Mouse (Mus musculus) neural tube, embryonic 11.5 days (tissue): ENCODE measurements at regions not wholly inside any gene's neighbourhood (a gene's known extent, or its start where the extent isn't known, plus 50 kb on each side); places are given as distances from the start of the nearest gene placed in this dataset.

ENCODE experiments used
- ATAC-seq: fragments of 200-750 bp; cut with Nextera tagmentation; 2 replicates; pipeline ENCODE4 v1.8.0; 2017; ENCODE audit warnings: moderate number of reproducible peaks, mild to moderate bottlenecking, moderate TSS enrichment, moderate library complexity; ENCODE audit not compliant: insufficient read depth, low FRiP score, low TSS enrichment
- DNase-seq: peaks from one replicate; pipeline ENCODE4 v3.0.0-alpha.2; 2015; ENCODE audit warnings: low spot score
- H3K27ac ChIP-seq: fragments of 300-500 bp; sonication (generic); 2 replicates; pipeline ENCODE4 v1.5.1; 2014; ENCODE audit warnings: low read depth, mild to moderate bottlenecking, low read length
- H3K27me3 ChIP-seq: fragments of 300-500 bp; sonication (generic); 2 replicates; pipeline ENCODE4 v1.6.1; 2014; ENCODE audit warnings: mild to moderate bottlenecking, low read length, mixed read lengths; ENCODE audit not compliant: control insufficient read depth, insufficient read depth
- H3K36me3 ChIP-seq: fragments of 300-500 bp; sonication (generic); 2 replicates; pipeline ENCODE4 v1.6.1; 2014; ENCODE audit warnings: mild to moderate bottlenecking, low read length, moderate library complexity, mixed read lengths; ENCODE audit not compliant: control insufficient read depth, insufficient read depth
- H3K4me1 ChIP-seq: fragments of 300-500 bp; sonication (generic); 2 replicates; pipeline ENCODE4 v1.6.1; 2014; ENCODE audit warnings: low read length, mixed read lengths; ENCODE audit not compliant: control insufficient read depth, insufficient read depth
- H3K4me2 ChIP-seq: fragments of 300-500 bp; sonication (generic); 2 replicates; pipeline ENCODE4 v1.6.1; 2014; ENCODE audit warnings: low read depth, mild to moderate bottlenecking, moderate library complexity
- H3K4me3 ChIP-seq: fragments of 300-500 bp; sonication (generic); 2 replicates; pipeline ENCODE4 v1.5.1; 2014; ENCODE audit warnings: low read depth, low read length
- H3K9ac ChIP-seq: fragments of 300-500 bp; sonication (generic); 2 replicates; pipeline ENCODE4 v1.6.1; 2014; ENCODE audit warnings: mild to moderate bottlenecking, low read length
- H3K9me3 ChIP-seq: fragments of 300-500 bp; sonication (generic); 2 replicates; pipeline ENCODE4 v1.6.1; 2016; ENCODE audit warnings: low read length; ENCODE audit not compliant: control insufficient read depth
- WGBS: fragments of 180-500 bp; shearing (Covaris S2); extraction: QIAGEN DNeasy Blood & Tissue Kit; methylation state at CpG from one replicate; pipeline ENCODE4 v1.1.7; 2014; 5-methylcytosine and 5-hydroxymethylcytosine counted together

GRCm38 (mm10) chr1:25996685-25997084, 167.2 kb upstream of the Adgrb3 start:
- Histone ChIP-seq H3K4me2 (no peak overlapping the region), H3K27ac (no peak overlapping the region), H3K36me3 (no peaks in the 10 kb centered on the region), H3K9me3 (no peaks in the 10 kb centered on the region), H3K4me1 (no peaks in the 10 kb centered on the region), H3K9ac (no peak overlapping the region), H3K27me3 (no peaks in the 10 kb centered on the region), H3K4me3 (no peak overlapping the region)
- WGBS = 91% methylated on average over 3 of the region's 3 CpGs
- ATAC-seq = 0 out of 2 replicates have a peak, but pooled peaks have one; percentile 31
- DNase-seq = no peak
